Mouse (Mus musculus) liver, adult (tissue): ENCODE measurements around the gene P2rx3.

Source experiments
- GATA4 ChIP-seq: IDR thresholded peaks from 2 replicates; pipeline ENCODE4 v1.6.1; 2014; ENCODE audit warnings: mild to moderate bottlenecking, low read length; ENCODE audit not compliant: insufficient replicate concordance

The P2rx3 gene

GRCm38 (mm10) chr2:85037047-85038026 lies at the start of gene P2rx3, which contains the start of gene Ssrp1:
P2rx3 (minus strand) TSS chr2:85037462.
Ssrp1 (plus strand) TSS chr2:85037234.
- TF ChIP-seq GATA4: peak; percentile 19; the same call in 1 of the 2 replicates

GRCm38 (mm10) chr2:85073751-85074150 lies 36.5 kb upstream of the P2rx3 start:
- no peak for TF ChIP-seq GATA4

GRCm38 (mm10) chr2:85071921-85072320 lies 34.7 kb upstream of the P2rx3 start:
- TF ChIP-seq GATA4: no peak

GRCm38 (mm10) chr2:85070086-85070485 lies 32.8 kb upstream of the P2rx3 start:
- no peak for TF ChIP-seq GATA4

- no peak for TF ChIP-seq GATA4
Observed at GRCm38 (mm10) chr2:85068626-85069025, 31.4 kb upstream of the P2rx3 start.

- no peak for TF ChIP-seq GATA4
Observed at GRCm38 (mm10) chr2:85067903-85068625, 30.8 kb upstream of the P2rx3 start.

- TF ChIP-seq GATA4: no peak
Observed at GRCm38 (mm10) chr2:85066937-85067336, 29.7 kb upstream of the P2rx3 start.

- no peak for TF ChIP-seq GATA4
Observed at GRCm38 (mm10) chr2:85065141-85065875, 28.0 kb upstream of the P2rx3 start.

GRCm38 (mm10) chr2:85061107-85061541 lies 23.9 kb upstream of the P2rx3 start:
- TF ChIP-seq GATA4: no peak

GRCm38 (mm10) chr2:85060591-85061060 lies 23.4 kb upstream of the P2rx3 start:
- TF ChIP-seq GATA4: no peak

GRCm38 (mm10) chr2:85059677-85060076 lies 22.4 kb upstream of the P2rx3 start:
- TF ChIP-seq GATA4: no peak

- TF ChIP-seq GATA4: no peak
Observed at GRCm38 (mm10) chr2:85056711-85057110, 19.4 kb upstream of the P2rx3 start.

GRCm38 (mm10) chr2:85053192-85053816 lies 16.0 kb upstream of the P2rx3 start:
- no peak for TF ChIP-seq GATA4

GRCm38 (mm10) chr2:85050746-85051145 lies 13.5 kb upstream of the P2rx3 start:
- no peak for TF ChIP-seq GATA4
